Mouse (Mus musculus): ENCODE measurements around the gene Gm17428. TPM values are rescaled to one million over a fixed set of nuclear protein-coding genes. Genes with fewer than 3 reads are reported as not detected.
"Not testable (repeated sequence)": the region's sequence is repeated elsewhere in the genome, so short reads cannot be mapped to it uniquely, and the experiment has no call there.

Gm17428 gene
- polyA plus RNA-seq, 1 experiment from 2014 or later = not detected

GRCm38 (mm10) chr14:54958503-54958902 is 18.2 kb upstream of the Gm17428 start:
- no peak overlapping the region for H3K4me3 ChIP-seq (ENCODE audit: low read depth, low read length)
- no peaks in the 10 kb centered on the region for H3K27me3 ChIP-seq (replicated peaks; ENCODE audit: control insufficient read depth, insufficient read depth, low read length)
- no peak for TF ChIP-seq CTCF (IDR thresholded peaks at IDR 0.05; ENCODE audit: low read depth)
- H3K9ac ChIP-seq (ENCODE audit: low read depth, low read length) = no peak overlapping the region
- no peaks in the 10 kb centered on the region for H3K4me1 ChIP-seq (replicated peaks; ENCODE audit: control insufficient read depth, insufficient read depth, low read length)
- H3K36me3 ChIP-seq (ENCODE audit: control insufficient read depth, insufficient read depth) = no peaks in the 10 kb centered on the region
- no peaks in the 10 kb centered on the region for H3K9me3 ChIP-seq (ENCODE audit: control insufficient read depth)
- no peak overlapping the region for H3K27ac ChIP-seq (ENCODE audit: low read depth, low read length)
- no peak overlapping the region for H3K4me2 ChIP-seq (replicated peaks; ENCODE audit: low read depth)
- 80% methylated on average over 4 of the region's 4 CpGs for WGBS
- ATAC-seq = no peak

GRCm38 (mm10) chr14:54959197-54959596 is 17.5 kb upstream of the Gm17428 start:
- no peak overlapping the region for H3K4me2 ChIP-seq (replicated peaks; ENCODE audit: low read depth)
- no peaks in the 10 kb centered on the region for H3K36me3 ChIP-seq (ENCODE audit: control insufficient read depth, insufficient read depth)
- H3K9me3 ChIP-seq (ENCODE audit: control insufficient read depth) = no peaks in the 10 kb centered on the region
- H3K27me3 ChIP-seq (replicated peaks; ENCODE audit: control insufficient read depth, insufficient read depth, low read length) = no peaks in the 10 kb centered on the region
- H3K9ac ChIP-seq (ENCODE audit: low read depth, low read length) = no peak overlapping the region
- ATAC-seq = no peak
- H3K4me3 ChIP-seq (ENCODE audit: low read depth, low read length) = no peak overlapping the region
- WGBS = 82% methylated on average over 3 of the region's 3 CpGs
- TF ChIP-seq CTCF (IDR thresholded peaks at IDR 0.05; ENCODE audit: low read depth) = no peak
- no peaks in the 10 kb centered on the region for H3K4me1 ChIP-seq (replicated peaks; ENCODE audit: control insufficient read depth, insufficient read depth, low read length)
- no peak overlapping the region for H3K27ac ChIP-seq (ENCODE audit: low read depth, low read length)

DNA sequence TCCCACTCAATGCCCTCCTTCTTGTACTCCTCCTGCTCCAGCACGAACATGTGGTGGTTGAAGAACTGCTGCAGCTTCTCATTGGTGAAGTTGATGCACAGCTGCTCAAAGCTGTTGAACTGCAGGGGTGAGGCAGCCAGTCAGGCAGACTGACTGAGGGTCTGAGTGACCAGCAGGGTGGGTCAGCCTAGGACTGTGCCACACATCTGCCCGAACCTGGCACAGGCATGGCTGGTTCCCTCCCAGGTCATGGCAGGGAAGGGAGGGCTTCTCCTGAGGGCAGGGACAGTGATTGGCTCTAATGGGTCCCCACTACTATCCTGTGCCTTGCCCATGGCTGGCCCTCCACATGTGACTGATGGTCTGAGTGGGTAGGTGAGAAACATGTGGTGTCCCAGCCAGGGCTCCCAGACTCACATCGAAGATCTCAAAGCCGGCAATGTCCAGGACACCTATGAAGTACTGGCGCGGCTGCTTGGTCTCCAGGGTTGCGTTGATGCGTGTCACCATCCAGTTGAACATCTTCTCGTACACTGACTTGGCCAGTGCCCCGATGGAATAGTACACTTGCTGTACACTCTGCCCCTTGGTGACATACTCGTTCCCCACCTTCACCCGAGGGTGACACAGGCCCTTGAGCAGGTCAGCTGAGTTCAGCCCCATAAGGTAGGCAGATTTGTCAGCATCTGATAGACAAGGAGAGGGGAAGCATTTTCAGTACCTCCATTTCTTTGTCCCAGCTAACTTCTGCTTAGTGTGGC is 16.7 kb upstream of the Gm17428 start:
- not testable (repeated sequence) for H3K9ac ChIP-seq (ENCODE audit: low read depth, low read length); H3K4me3 ChIP-seq (ENCODE audit: low read depth, low read length); H3K9me3 ChIP-seq (ENCODE audit: control insufficient read depth); ATAC-seq; H3K27ac ChIP-seq (ENCODE audit: low read depth, low read length); H3K4me1 ChIP-seq (replicated peaks; ENCODE audit: control insufficient read depth, insufficient read depth, low read length); H3K27me3 ChIP-seq (replicated peaks; ENCODE audit: control insufficient read depth, insufficient read depth, low read length); H3K4me2 ChIP-seq (replicated peaks; ENCODE audit: low read depth); H3K36me3 ChIP-seq (ENCODE audit: control insufficient read depth, insufficient read depth)
- WGBS = 94% methylated on average over 12 of the region's 12 CpGs

- no peak for ATAC-seq
- Histone ChIP-seq H3K4me3 (ENCODE audit: low read depth, low read length) (no peak overlapping the region), H3K9me3 (ENCODE audit: control insufficient read depth) (no peaks in the 10 kb centered on the region), H3K27me3 (replicated peaks; ENCODE audit: control insufficient read depth, insufficient read depth, low read length) (no peaks in the 10 kb centered on the region), H3K9ac (ENCODE audit: low read depth, low read length) (no peak overlapping the region), H3K27ac (ENCODE audit: low read depth, low read length) (no peak overlapping the region), H3K4me1 (replicated peaks; ENCODE audit: control insufficient read depth, insufficient read depth, low read length) (no peaks in the 10 kb centered on the region), H3K4me2 (replicated peaks; ENCODE audit: low read depth) (no peak overlapping the region), H3K36me3 (ENCODE audit: control insufficient read depth, insufficient read depth) (no peaks in the 10 kb centered on the region)
- WGBS = 66% methylated on average over 10 of the region's 10 CpGs
- no peak for TF ChIP-seq CTCF (IDR thresholded peaks at IDR 0.05; ENCODE audit: low read depth)
Measured at GRCm38 (mm10) chr14:54960769-54961168, 16.0 kb upstream of the Gm17428 start.

GRCm38 (mm10) chr14:54961487-54961886 is 15.2 kb upstream of the Gm17428 start:
- Histone ChIP-seq H3K27me3 (replicated peaks; ENCODE audit: control insufficient read depth, insufficient read depth, low read length) (no peaks in the 10 kb centered on the region), H3K9ac (ENCODE audit: low read depth, low read length) (no peak overlapping the region), H3K9me3 (ENCODE audit: control insufficient read depth) (no peaks in the 10 kb centered on the region), H3K36me3 (ENCODE audit: control insufficient read depth, insufficient read depth) (no peaks in the 10 kb centered on the region), H3K27ac (ENCODE audit: low read depth, low read length) (no peak overlapping the region), H3K4me1 (replicated peaks; ENCODE audit: control insufficient read depth, insufficient read depth, low read length) (no peaks in the 10 kb centered on the region), H3K4me3 (ENCODE audit: low read depth, low read length) (no peak overlapping the region), H3K4me2 (replicated peaks; ENCODE audit: low read depth) (no peak overlapping the region)
- TF ChIP-seq CTCF (IDR thresholded peaks at IDR 0.05; ENCODE audit: low read depth) = no peak
- no peak for ATAC-seq
- WGBS = 74% methylated on average over 5 of the region's 5 CpGs

- no peak for TF ChIP-seq CTCF (IDR thresholded peaks at IDR 0.05; ENCODE audit: low read depth)
- Histone ChIP-seq H3K4me3 (ENCODE audit: low read depth, low read length) (no peak overlapping the region), H3K27ac (ENCODE audit: low read depth, low read length) (no peak overlapping the region), H3K9me3 (ENCODE audit: control insufficient read depth) (no peaks in the 10 kb centered on the region), H3K9ac (ENCODE audit: low read depth, low read length) (no peak overlapping the region), H3K36me3 (ENCODE audit: control insufficient read depth, insufficient read depth) (no peaks in the 10 kb centered on the region), H3K27me3 (replicated peaks; ENCODE audit: control insufficient read depth, insufficient read depth, low read length) (no peaks in the 10 kb centered on the region), H3K4me1 (replicated peaks; ENCODE audit: control insufficient read depth, insufficient read depth, low read length) (no peaks in the 10 kb centered on the region), H3K4me2 (replicated peaks; ENCODE audit: low read depth) (no peak overlapping the region)
- ATAC-seq = no peak
- WGBS = 59% methylated on average over 7 of the region's 7 CpGs
Measured at GRCm38 (mm10) chr14:54962714-54963113, 14.0 kb upstream of the Gm17428 start.
